ENCODE assay signal across 8 mouse cellular contexts in the genomic region with DNA sequence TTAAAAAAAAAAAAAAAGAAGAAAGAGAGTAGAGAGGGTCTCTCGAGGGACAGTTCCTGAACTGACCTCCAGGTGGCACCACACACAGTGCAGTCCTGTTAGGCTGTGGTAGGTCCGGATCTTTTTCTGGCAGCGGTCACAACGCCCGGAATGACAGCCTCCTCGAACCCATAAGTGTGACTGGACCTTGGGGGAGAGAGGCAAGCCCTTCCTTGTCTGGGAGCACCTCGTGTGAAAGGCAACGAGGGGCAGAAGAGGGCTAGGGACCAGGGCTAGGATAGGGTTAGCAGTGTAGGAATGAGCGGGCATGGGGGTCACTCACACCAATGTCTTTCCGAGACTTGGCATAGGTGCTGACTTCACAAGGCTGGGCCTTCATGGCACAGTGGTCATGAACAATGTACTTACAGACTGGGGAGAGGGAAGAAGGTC. TPM values are rescaled to one million over a fixed set of nuclear protein-coding genes. Genes with fewer than 3 reads are reported as not detected.
DNase-seq lines count a peak whose midpoint lies in the region; ATAC-seq and TF ChIP-seq lines count a peak whose summit lies in the region.

No protein-coding gene starts in this region.

- DNase-seq in adipocyte (ENCODE audit: low spot score): peak; percentile 68
- DNase-seq in cerebellum, postnatal 36 days: peak; percentile 79 to 80
- peak; percentile 73 for DNase-seq in gastrocnemius, adult 18-20 months (ENCODE audit: low spot score)
- peak; percentile 68 for DNase-seq in hindbrain, embryonic 14.5 days (ENCODE audit: low spot score)
- DNase-seq in left cerebral cortex, adult 2 months (ENCODE audit: extremely low spot score in 1 of 2, low spot score in 2 of 2): peak; percentile 41 to 66
- DNase-seq in right cerebral cortex, postnatal 10 days (ENCODE audit: low spot score in 2 of 2): peak; percentile 64 to 82
- DNase-seq in urinary bladder, postnatal 4 days (ENCODE audit: low spot score in 2 of 2): peak; percentile 53 to 82

- H3K4me3 ChIP-seq in hindbrain, embryonic 14.5 days (replicated peaks; ENCODE audit: low read length): no peak overlapping the region
- no peak overlapping the region for H3K4me3 ChIP-seq in left cerebral cortex, adult 2 months

- no peak overlapping the region for H3K27ac ChIP-seq in hindbrain, embryonic 14.5 days
- no peak overlapping the region for H3K27ac ChIP-seq in left cerebral cortex, adult 2 months

- no peaks in the 10 kb centered on the region for H3K27me3 ChIP-seq in hindbrain, embryonic 14.5 days (ENCODE audit: control insufficient read depth, insufficient read depth, low read length)

- no peaks in the 10 kb centered on the region for H3K36me3 ChIP-seq in hindbrain, embryonic 14.5 days (replicated peaks; ENCODE audit: control insufficient read depth, insufficient read depth)

- H3K4me1 ChIP-seq in hindbrain, embryonic 14.5 days (replicated peaks; ENCODE audit: control insufficient read depth, insufficient read depth, low read length): no peaks in the 10 kb centered on the region

- no peak overlapping the region for H3K9ac ChIP-seq in hindbrain, embryonic 14.5 days

- peak; percentile 88 for TF ChIP-seq CTCF in left cerebral cortex, adult 2 months (IDR thresholded peaks at IDR 0.05)

- intact Hi-C loops in left cerebral cortex, adult 2 months (cut with DNase I): loop anchor here (1.0 to 5.0 kb wide), 2 partner anchors 164 to 246 kb away; no protein-coding TSS in a partner anchor

- no peaks in the 10 kb centered on the region for H3K9me3 ChIP-seq in hindbrain, embryonic 14.5 days (ENCODE audit: control insufficient read depth, low read length)

- no peak for ATAC-seq in hindbrain, embryonic 14.5 days (ENCODE audit: low FRiP score)
- peak; percentile 93 for ATAC-seq in megakaryocyte progenitor cell, adult 5-6 weeks (replicated peaks; ENCODE audit: poor library complexity)

- WGBS in hindbrain, embryonic 14.5 days: 21% methylated on average over 10 of the region's 10 CpGs

- H3K4me2 ChIP-seq in hindbrain, embryonic 14.5 days (replicated peaks): no peak overlapping the region

RNA-seq across cellular contexts. Expression of a gene that starts 13.6 kb away (rescaled TPM):
- 1 to 10 TPM; 7.8 to 8.5 TPM for total RNA-seq in gastrocnemius, adult 18-20 months (2021)
- 6.9 and 7.7 TPM in 2 replicates for polyA plus RNA-seq in hindbrain, embryonic 14.5 days (2014; fragmentation: Nextera tagmentation; extraction: Ambion mirVana)
- total RNA-seq in left cerebral cortex, adult 2 months (2021): 1 to 10 TPM; 7.4 to 7.9 TPM
- 9.6 and 13.0 TPM in 2 replicates for total RNA-seq in megakaryocyte progenitor cell, adult 5-6 weeks (2015)
- total RNA-seq in megakaryocyte progenitor cell, adult 5-6 weeks (2017): 9.1 and 10.7 TPM in 2 replicates

RNA-seq across cellular contexts. Expression of a gene that starts 16.7 kb away (rescaled TPM):
- 10 to 100 TPM; 12.0 to 12.4 TPM for total RNA-seq in gastrocnemius, adult 18-20 months (2021)
- 38.6 and 42.0 TPM in 2 replicates for polyA plus RNA-seq in hindbrain, embryonic 14.5 days (2014; fragmentation: Nextera tagmentation; extraction: Ambion mirVana)
- 10 to 100 TPM; 27.1 to 27.8 TPM for total RNA-seq in left cerebral cortex, adult 2 months (2021)
- total RNA-seq in megakaryocyte progenitor cell, adult 5-6 weeks (2015): 36.6 and 37.7 TPM in 2 replicates
- 38.9 and 53.4 TPM in 2 replicates for total RNA-seq in megakaryocyte progenitor cell, adult 5-6 weeks (2017)

RNA-seq across cellular contexts. Expression of a gene that starts 26.2 kb away (rescaled TPM):
- total RNA-seq in gastrocnemius, adult 18-20 months (2021): 1 to 10 TPM; 2.3 to 2.7 TPM
- polyA plus RNA-seq in hindbrain, embryonic 14.5 days (2014; fragmentation: Nextera tagmentation; extraction: Ambion mirVana): 17.1 and 21.0 TPM in 2 replicates
- total RNA-seq in left cerebral cortex, adult 2 months (2021): 1 to 10 TPM; 2.2 to 2.6 TPM
- 83.1 and 98.3 TPM in 2 replicates for total RNA-seq in megakaryocyte progenitor cell, adult 5-6 weeks (2015)
- total RNA-seq in megakaryocyte progenitor cell, adult 5-6 weeks (2017): 65.8 and 68.0 TPM in 2 replicates

RNA-seq across cellular contexts. Expression of a gene that starts 27.0 kb away (rescaled TPM):
- total RNA-seq in gastrocnemius, adult 18-20 months (2021): not detected
- 0.79 and 0.85 TPM in 2 replicates for polyA plus RNA-seq in hindbrain, embryonic 14.5 days (2014; fragmentation: Nextera tagmentation; extraction: Ambion mirVana)
- total RNA-seq in left cerebral cortex, adult 2 months (2021): under 1 TPM; 0.36 to 0.75 TPM
- 0.12 and 0.68 TPM in 2 replicates for total RNA-seq in megakaryocyte progenitor cell, adult 5-6 weeks (2015)
- total RNA-seq in megakaryocyte progenitor cell, adult 5-6 weeks (2017): 0.96 TPM in 1 of 2 replicates, not detected in the other

RNA-seq across cellular contexts. Expression of a gene that starts 35.0 kb away (rescaled TPM):
- 10 to 100 TPM; 90.8 to 92.1 TPM for total RNA-seq in gastrocnemius, adult 18-20 months (2021)
- 95.6 and 109 TPM in 2 replicates for polyA plus RNA-seq in hindbrain, embryonic 14.5 days (2014; fragmentation: Nextera tagmentation; extraction: Ambion mirVana)
- total RNA-seq in left cerebral cortex, adult 2 months (2021): 100 to 1,000 TPM; 123 to 132 TPM
- 33.1 and 40.2 TPM in 2 replicates for total RNA-seq in megakaryocyte progenitor cell, adult 5-6 weeks (2015)
- total RNA-seq in megakaryocyte progenitor cell, adult 5-6 weeks (2017): 47.9 and 50.6 TPM in 2 replicates

Comparison
In these comparisons a context has a peak if more than half of its experiments do, and no peak if none do; other contexts are left out.
1. RNA of a gene that starts 26.2 kb away (total RNA-seq): 65.8 to 98.3 TPM in megakaryocyte progenitor cell, adult 5-6 weeks; 2.3 to 2.7 TPM in gastrocnemius, adult 18-20 months and 2.2 to 2.6 TPM in left cerebral cortex, adult 2 months; every median in the first group is over 10 times any median in the second.
2. Peak in every context shown above with its lines, with median percentiles within 50 percentile points of each other: DNase-seq.